In the genomic region with DNA sequence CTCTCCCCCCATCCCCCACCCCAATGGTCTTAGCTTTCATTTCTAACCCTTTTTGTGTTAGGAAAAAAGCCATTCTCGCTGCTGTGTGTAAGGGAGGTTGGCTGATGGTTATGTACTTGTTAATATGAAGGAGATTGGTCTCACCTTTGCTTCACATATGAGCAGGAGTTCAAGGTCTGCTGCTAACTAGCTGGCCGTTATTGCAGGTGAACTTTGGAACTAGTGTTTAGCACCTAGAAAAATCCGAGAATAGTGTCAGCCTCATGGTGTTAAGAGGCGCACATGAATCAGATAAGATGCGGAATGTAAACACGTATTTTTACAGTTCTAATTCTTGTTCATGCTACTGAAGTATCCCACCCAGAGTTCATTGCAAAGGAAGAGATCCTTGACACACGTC, we compare ENCODE assay signal across 21 mouse cellular contexts.
A peak's percentile ranks its signal among the peaks of the same experiment; 100 is the strongest.
DNase-seq lines count a peak whose midpoint lies in the region; ATAC-seq lines count a peak whose summit lies in the region.
"Had no signal": no experiment of that assay in that cellular context is flagged by ENCODE, and none has a peak within 500 bp of the region (broad histone marks: within the 10 kb centered on the region; RNA-seq: fewer than 3 reads in every experiment).

No protein-coding gene starts in this region.

- H3K9me3 ChIP-seq in intestine, embryonic 14.5 days (ENCODE audit: control insufficient read depth, low read length) = no peaks in the 10 kb centered on the region
- H3K9me3 ChIP-seq in intestine, embryonic 15.5 days = no peaks in the 10 kb centered on the region
- H3K9me3 ChIP-seq in liver, embryonic 12.5 days (replicated peaks) = no peaks in the 10 kb centered on the region
- H3K9me3 ChIP-seq in liver, embryonic 11.5 days (ENCODE audit: control insufficient read depth, low read length) = no peaks in the 10 kb centered on the region
- H3K9me3 ChIP-seq in liver, embryonic 16.5 days (replicated peaks; ENCODE audit: control insufficient read depth, low read length) = no peaks in the 10 kb centered on the region
- H3K9me3 ChIP-seq: embryonic facial prominence, embryonic 15.5 days; heart, embryonic 15.5 days; midbrain, embryonic 12.5 days; neural tube, embryonic 13.5 days had no signal

- WGBS in intestine, embryonic 14.5 days = 58% methylated on average over 7 of the region's 7 CpGs
- 49% methylated on average over 7 of the region's 7 CpGs for WGBS in intestine, embryonic 15.5 days
- WGBS in liver, embryonic 12.5 days (ENCODE audit: insufficient replicate concordance) = 51% methylated on average over 7 of the region's 7 CpGs
- WGBS in liver, embryonic 11.5 days = 71% methylated on average over 7 of the region's 7 CpGs
- WGBS in liver, embryonic 16.5 days (ENCODE audit: insufficient replicate concordance) = 50% methylated on average over 7 of the region's 7 CpGs

- peak; percentile 44 for DNase-seq in intestine, embryonic 14.5 days (ENCODE audit: low spot score)
- no peak for DNase-seq in liver, embryonic 11.5 days (ENCODE audit: low spot score)
- no peak for DNase-seq in lung, postnatal 36 days
- DNase-seq in thymus, adult 18-20 months = no peak
- DNase-seq: adrenal gland, postnatal 36 days; cerebellum, adult 18-20 months; cerebellum, postnatal 36 days; gastrocnemius, postnatal 25 days; layer of hippocampus, postnatal 36 days; right cerebral cortex, adult 18-20 months; thymus, postnatal 4 days had no signal

- H3K4me3 ChIP-seq in intestine, embryonic 14.5 days (ENCODE audit: low read depth, low read length) = no peak overlapping the region
- no peak overlapping the region for H3K4me3 ChIP-seq in intestine, embryonic 15.5 days (replicated peaks)
- H3K4me3 ChIP-seq in liver, embryonic 12.5 days = no peak overlapping the region
- H3K4me3 ChIP-seq in liver, embryonic 11.5 days (ENCODE audit: low read depth, low read length) = no peak overlapping the region
- H3K4me3 ChIP-seq in liver, embryonic 16.5 days (ENCODE audit: low read depth, low read length) = no peak overlapping the region
- H3K4me3 ChIP-seq: embryonic facial prominence, embryonic 15.5 days; heart, embryonic 15.5 days; layer of hippocampus, adult 2 months; midbrain, embryonic 12.5 days; neural tube, embryonic 13.5 days had no signal

- no peak overlapping the region for H3K9ac ChIP-seq in intestine, embryonic 14.5 days (ENCODE audit: low read length)
- H3K9ac ChIP-seq in intestine, embryonic 15.5 days = no peak overlapping the region
- H3K9ac ChIP-seq in liver, embryonic 12.5 days = no peak overlapping the region
- H3K9ac ChIP-seq in liver, embryonic 11.5 days (ENCODE audit: low read depth, low read length) = no peak overlapping the region
- no peak overlapping the region for H3K9ac ChIP-seq in liver, embryonic 16.5 days (ENCODE audit: low read depth, low read length)
- H3K9ac ChIP-seq: embryonic facial prominence, embryonic 15.5 days; heart, embryonic 15.5 days; midbrain, embryonic 12.5 days; neural tube, embryonic 13.5 days had no signal

- H3K27me3 ChIP-seq in intestine, embryonic 14.5 days (replicated peaks; ENCODE audit: control insufficient read depth, insufficient read depth, low read length) = no peaks in the 10 kb centered on the region
- no peaks in the 10 kb centered on the region for H3K27me3 ChIP-seq in intestine, embryonic 15.5 days (replicated peaks)
- no peaks in the 10 kb centered on the region for H3K27me3 ChIP-seq in liver, embryonic 12.5 days (replicated peaks)
- no peaks in the 10 kb centered on the region for H3K27me3 ChIP-seq in liver, embryonic 11.5 days (replicated peaks; ENCODE audit: control insufficient read depth, insufficient read depth, low read length)
- no peaks in the 10 kb centered on the region for H3K27me3 ChIP-seq in liver, embryonic 16.5 days (ENCODE audit: control insufficient read depth, insufficient read depth, low read depth, low read length)
- H3K27me3 ChIP-seq: embryonic facial prominence, embryonic 15.5 days; heart, embryonic 15.5 days; midbrain, embryonic 12.5 days; neural tube, embryonic 13.5 days had no signal

- no peaks in the 10 kb centered on the region for H3K36me3 ChIP-seq in intestine, embryonic 14.5 days (ENCODE audit: control insufficient read depth, insufficient read depth, low read length)
- no peaks in the 10 kb centered on the region for H3K36me3 ChIP-seq in intestine, embryonic 15.5 days
- no peaks in the 10 kb centered on the region for H3K36me3 ChIP-seq in liver, embryonic 12.5 days
- no peaks in the 10 kb centered on the region for H3K36me3 ChIP-seq in liver, embryonic 11.5 days (ENCODE audit: control insufficient read depth, insufficient read depth, low read length)
- no peaks in the 10 kb centered on the region for H3K36me3 ChIP-seq in liver, embryonic 16.5 days (ENCODE audit: control insufficient read depth, insufficient read depth)
- H3K36me3 ChIP-seq: embryonic facial prominence, embryonic 15.5 days; heart, embryonic 15.5 days; midbrain, embryonic 12.5 days; neural tube, embryonic 13.5 days had no signal

- peaks cover 21% of the 10 kb centered on the region for H3K4me1 ChIP-seq in intestine, embryonic 14.5 days (replicated peaks; ENCODE audit: control insufficient read depth, insufficient read depth, low read length)
- 0 out of 2 replicates have a peak, but pooled peaks cover 4% of the 10 kb centered on the region for H3K4me1 ChIP-seq in intestine, embryonic 15.5 days (replicated peaks)
- peaks cover 31% of the 10 kb centered on the region for H3K4me1 ChIP-seq in liver, embryonic 12.5 days
- peaks cover 16% of the 10 kb centered on the region for H3K4me1 ChIP-seq in liver, embryonic 11.5 days (replicated peaks; ENCODE audit: control insufficient read depth, insufficient read depth, low read length)
- peaks cover 11% of the 10 kb centered on the region for H3K4me1 ChIP-seq in liver, embryonic 16.5 days (ENCODE audit: control insufficient read depth, low read depth, low read length)
- H3K4me1 ChIP-seq: embryonic facial prominence, embryonic 15.5 days; midbrain, embryonic 12.5 days; neural tube, embryonic 13.5 days had no signal

- H3K27ac ChIP-seq in intestine, embryonic 14.5 days (ENCODE audit: low read depth) = no peak overlapping the region
- no peak overlapping the region for H3K27ac ChIP-seq in intestine, embryonic 15.5 days
- H3K27ac ChIP-seq in liver, embryonic 12.5 days = 0 out of 2 replicates have a peak overlapping the region, but pooled peaks have one; percentile 64
- H3K27ac ChIP-seq in liver, embryonic 11.5 days (ENCODE audit: low read depth, low read length) = no peak overlapping the region
- peak overlapping the region; percentile 79; the same call in 1 of the 2 replicates for H3K27ac ChIP-seq in liver, embryonic 16.5 days (ENCODE audit: low read length)
- H3K27ac ChIP-seq: embryonic facial prominence, embryonic 15.5 days; hindbrain, postnatal 0 days; layer of hippocampus, adult 2 months; midbrain, embryonic 12.5 days; neural tube, embryonic 13.5 days had no signal

- no peak for ATAC-seq in intestine, embryonic 14.5 days (replicated peaks; ENCODE audit: low FRiP score, low TSS enrichment, low read depth)
- no peak; the same call in 1 of the 2 replicates for ATAC-seq in intestine, embryonic 15.5 days
- ATAC-seq in liver, embryonic 12.5 days = no peak
- no peak for ATAC-seq in liver, embryonic 11.5 days (replicated peaks; ENCODE audit: low FRiP score)
- ATAC-seq in liver, embryonic 16.5 days (ENCODE audit: low read depth) = no peak
- ATAC-seq: forebrain, embryonic 16.5 days; hindbrain, postnatal 0 days had no signal

- H3K4me2 ChIP-seq in intestine, embryonic 14.5 days (ENCODE audit: low read length) = no peak overlapping the region
- H3K4me2 ChIP-seq in intestine, embryonic 15.5 days (replicated peaks) = no peak overlapping the region
- H3K4me2 ChIP-seq in liver, embryonic 12.5 days = no peak overlapping the region
- H3K4me2 ChIP-seq in liver, embryonic 11.5 days = no peak overlapping the region
- H3K4me2 ChIP-seq in liver, embryonic 16.5 days (ENCODE audit: low read depth, low read length) = no peak overlapping the region
- H3K4me2 ChIP-seq: embryonic facial prominence, embryonic 15.5 days; heart, embryonic 15.5 days; midbrain, embryonic 12.5 days; neural tube, embryonic 13.5 days had no signal

Comparison
In these comparisons a context has a peak if more than half of its experiments do, and no peak if none do; other contexts are left out.
1. H3K27ac ChIP-seq: peak in liver, embryonic 12.5 days (single experiment) and liver, embryonic 16.5 days (single experiment); none in intestine, embryonic 14.5 days (single experiment), intestine, embryonic 15.5 days (single experiment) and liver, embryonic 11.5 days (single experiment).